Mouse (Mus musculus) embryonic facial prominence, embryonic 13.5 days (tissue): ENCODE measurements around the gene Trmt2a. TPM values are rescaled to one million over a fixed set of nuclear protein-coding genes. Genes with fewer than 3 reads are reported as not detected.
A peak's percentile ranks its signal among the peaks of the same experiment; 100 is the strongest.

Experiments
- ATAC-seq: fragments of 200-750 bp; cut with Nextera tagmentation; 2 replicates; pipeline ENCODE4 v1.8.0; 2017; ENCODE audit warnings: low read depth; ENCODE audit not compliant: insufficient number of reproducible peaks, insufficient read depth, low FRiP score, low TSS enrichment
- H3K27ac ChIP-seq: fragments of 300-500 bp; sonication (generic); 2 replicates; pipeline ENCODE4 v1.5.1; 2015; ENCODE audit warnings: moderate library complexity, mild to moderate bottlenecking, inconsistent platforms
- H3K27me3 ChIP-seq: fragments of 300-500 bp; sonication (generic); 2 replicates; pipeline ENCODE4 v1.6.1; 2015; ENCODE audit warnings: mild to moderate bottlenecking, inconsistent platforms
- H3K36me3 ChIP-seq: fragments of 300-500 bp; sonication (generic); 2 replicates; pipeline ENCODE4 v1.6.1; 2015; ENCODE audit warnings: mild to moderate bottlenecking, inconsistent platforms
- H3K4me1 ChIP-seq: fragments of 300-500 bp; sonication (generic); 2 replicates; pipeline ENCODE4 v1.6.1; 2015; ENCODE audit warnings: inconsistent platforms
- H3K4me2 ChIP-seq: fragments of 300-500 bp; sonication (generic); 2 replicates; pipeline ENCODE4 v1.6.1; 2015; ENCODE audit warnings: moderate library complexity, mild to moderate bottlenecking, inconsistent platforms
- H3K4me3 ChIP-seq: fragments of 300-500 bp; sonication (generic); 2 replicates; pipeline ENCODE4 v1.5.1; 2015; ENCODE audit warnings: mild to moderate bottlenecking, inconsistent platforms
- H3K9ac ChIP-seq: fragments of 300-500 bp; sonication (generic); 2 replicates; pipeline ENCODE4 v1.6.1; 2015; ENCODE audit warnings: mild to moderate bottlenecking, inconsistent platforms
- H3K9me3 ChIP-seq: fragments of 300-500 bp; sonication (generic); 2 replicates; pipeline ENCODE4 v1.6.1; 2016; ENCODE audit warnings: inconsistent platforms
- WGBS: fragments of 180-500 bp; shearing (Covaris S2); methylation state at CpG from one replicate; pipeline ENCODE4 v1.1.7; 2015; ENCODE audit warnings: mixed read lengths; 5-methylcytosine and 5-hydroxymethylcytosine counted together
- polyA plus RNA-seq: library from polyadenylated mRNA; unstranded; fragments of >200 nt; fragmentation: Nextera tagmentation; extraction: Ambion mirVana; gene quantifications from 2 replicates; pipeline ENCODE4 v1.2.1, GENCODE M21; 2015

Gene Trmt2a
- polyA plus RNA-seq, 1 experiment from 2014 or later: 110 TPM

GRCm38 (mm10) chr16:18218580-18218996 is 29.9 kb upstream of the Trmt2a start:
- WGBS: 67% methylated on average over 9 of the region's 9 CpGs
- ATAC-seq: no peak

GRCm38 (mm10) chr16:18220001-18220400 is 28.5 kb upstream of the Trmt2a start:
- no peak; the same call in 1 of the 2 replicates for ATAC-seq
- Histone ChIP-seq H3K27ac (no peak overlapping the region), H3K36me3 (peaks cover 42% of the 10 kb centered on the region), H3K9ac (peak overlapping the region; percentile 40), H3K4me1 (peaks cover 10% of the 10 kb centered on the region), H3K4me3 (no peak overlapping the region), H3K4me2 (no peak overlapping the region), H3K27me3 (no peaks in the 10 kb centered on the region), H3K9me3 (no peaks in the 10 kb centered on the region)
- 59% methylated on average over 8 of the region's 8 CpGs for WGBS

More at GRCm38 (mm10) chr16:18218580-18218996, 29.9 kb upstream of the Trmt2a start:
- Histone ChIP-seq H3K27me3 (no peaks in the 10 kb centered on the region), H3K27ac (no peak overlapping the region), H3K4me2 (no peak overlapping the region), H3K36me3 (peaks cover 28% of the 10 kb centered on the region), H3K9ac (no peak overlapping the region), H3K4me3 (no peak overlapping the region), H3K9me3 (no peaks in the 10 kb centered on the region), H3K4me1 (peaks cover 10% of the 10 kb centered on the region)

- Histone ChIP-seq H3K4me2 (no peak overlapping the region), H3K27me3 (no peaks in the 10 kb centered on the region), H3K4me1 (peaks cover 10% of the 10 kb centered on the region), H3K27ac (no peak overlapping the region), H3K9ac (no peak overlapping the region), H3K36me3 (peaks cover 52% of the 10 kb centered on the region), H3K9me3 (no peaks in the 10 kb centered on the region), H3K4me3 (no peak overlapping the region)
- ATAC-seq: no peak
- 88% methylated on average over 6 of the region's 6 CpGs for WGBS
Measured at GRCm38 (mm10) chr16:18220856-18221542, 27.5 kb upstream of the Trmt2a start.

- H3K9ac ChIP-seq: no peak overlapping the region
- WGBS: 76% methylated on average over 11 of the region's 11 CpGs
- H3K4me1 ChIP-seq: peaks cover 10% of the 10 kb centered on the region
- no peak overlapping the region for H3K4me3 ChIP-seq
- no peak for ATAC-seq
- H3K4me2 ChIP-seq: no peak overlapping the region
- no peak overlapping the region for H3K27ac ChIP-seq
- H3K9me3 ChIP-seq: no peaks in the 10 kb centered on the region
- no peaks in the 10 kb centered on the region for H3K27me3 ChIP-seq
- H3K36me3 ChIP-seq: peaks cover 57% of the 10 kb centered on the region
Measured at GRCm38 (mm10) chr16:18221543-18221898, 27.0 kb upstream of the Trmt2a start.

DNA sequence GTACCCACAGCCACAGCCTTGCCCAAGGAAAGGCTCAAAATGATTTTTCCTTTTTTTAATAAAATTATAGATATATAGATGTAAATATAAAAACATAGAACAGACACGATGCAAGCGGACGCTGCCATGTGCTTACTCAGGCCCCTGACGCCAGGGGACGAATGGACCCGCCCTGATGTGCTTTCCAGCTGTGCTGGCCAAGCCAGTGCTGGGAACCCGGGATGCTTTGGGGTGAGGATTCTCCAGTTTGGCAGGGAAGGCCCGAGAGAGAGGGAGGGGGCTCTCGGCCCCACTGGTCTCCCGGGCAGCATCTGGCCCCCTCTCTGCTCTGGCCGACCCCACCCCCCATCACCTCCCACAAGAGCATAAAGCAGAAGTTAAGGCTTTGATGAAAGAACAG is 26.3 kb upstream of the Trmt2a start:
- 85% methylated on average over 11 of the region's 11 CpGs for WGBS
- Histone ChIP-seq H3K4me1 (peaks cover 10% of the 10 kb centered on the region), H3K27ac (no peak overlapping the region), H3K36me3 (peaks cover 64% of the 10 kb centered on the region), H3K9me3 (no peaks in the 10 kb centered on the region), H3K4me3 (no peak overlapping the region), H3K27me3 (no peaks in the 10 kb centered on the region), H3K4me2 (no peak overlapping the region), H3K9ac (no peak overlapping the region)
- ATAC-seq: no peak

- no peaks in the 10 kb centered on the region for H3K9me3 ChIP-seq
- ATAC-seq: no peak
- H3K4me3 ChIP-seq: no peak overlapping the region
- H3K4me1 ChIP-seq: peaks cover 17% of the 10 kb centered on the region
- H3K27ac ChIP-seq: no peak overlapping the region
- WGBS: 96% methylated on average over 13 of the region's 13 CpGs
- H3K9ac ChIP-seq: no peak overlapping the region
- peaks cover 66% of the 10 kb centered on the region for H3K36me3 ChIP-seq
- H3K4me2 ChIP-seq: no peak overlapping the region
- H3K27me3 ChIP-seq: no peaks in the 10 kb centered on the region
Measured at GRCm38 (mm10) chr16:18227187-18227586, 21.3 kb upstream of the Trmt2a start.

- no peak overlapping the region for H3K27ac ChIP-seq
- peaks cover 58% of the 10 kb centered on the region for H3K36me3 ChIP-seq
- WGBS: 92% methylated on average over 20 of the region's 20 CpGs
- no peak overlapping the region for H3K4me2 ChIP-seq
- H3K27me3 ChIP-seq: no peaks in the 10 kb centered on the region
- no peak overlapping the region for H3K4me3 ChIP-seq
- peaks cover 17% of the 10 kb centered on the region for H3K4me1 ChIP-seq
- H3K9me3 ChIP-seq: no peaks in the 10 kb centered on the region
- H3K9ac ChIP-seq: no peak overlapping the region
- no peak for ATAC-seq
Measured at GRCm38 (mm10) chr16:18227897-18228422, 20.5 kb upstream of the Trmt2a start.

GRCm38 (mm10) chr16:18228856-18229255 is 19.6 kb upstream of the Trmt2a start:
- Histone ChIP-seq H3K4me2 (no peak overlapping the region), H3K9me3 (no peaks in the 10 kb centered on the region), H3K4me3 (no peak overlapping the region), H3K27me3 (no peaks in the 10 kb centered on the region), H3K27ac (no peak overlapping the region), H3K36me3 (peaks cover 49% of the 10 kb centered on the region), H3K4me1 (peaks cover 25% of the 10 kb centered on the region), H3K9ac (no peak overlapping the region)
- 86% methylated on average over 4 of the region's 4 CpGs for WGBS
- no peak for ATAC-seq

- no peak overlapping the region for H3K27ac ChIP-seq
- H3K4me2 ChIP-seq: no peak overlapping the region
- no peak overlapping the region for H3K4me3 ChIP-seq
- WGBS: 78% methylated on average over 11 of the region's 11 CpGs
- no peaks in the 10 kb centered on the region for H3K9me3 ChIP-seq
- ATAC-seq: no peak
- no peaks in the 10 kb centered on the region for H3K27me3 ChIP-seq
- H3K9ac ChIP-seq: 0 out of 2 replicates have a peak overlapping the region, but pooled peaks have one; percentile 3
- peaks cover 41% of the 10 kb centered on the region for H3K36me3 ChIP-seq
- peaks cover 31% of the 10 kb centered on the region for H3K4me1 ChIP-seq
Measured at GRCm38 (mm10) chr16:18229622-18230021, 18.9 kb upstream of the Trmt2a start.

GRCm38 (mm10) chr16:18230617-18231016 is 17.9 kb upstream of the Trmt2a start:
- ATAC-seq: no peak
- WGBS: 89% methylated on average over 6 of the region's 6 CpGs
- no peak overlapping the region for H3K4me2 ChIP-seq
- H3K4me1 ChIP-seq: peaks cover 31% of the 10 kb centered on the region
- H3K27ac ChIP-seq: no peak overlapping the region
- no peaks in the 10 kb centered on the region for H3K9me3 ChIP-seq
- H3K27me3 ChIP-seq: no peaks in the 10 kb centered on the region
- H3K36me3 ChIP-seq: peaks cover 31% of the 10 kb centered on the region
- H3K9ac ChIP-seq: no peak overlapping the region
- H3K4me3 ChIP-seq: no peak overlapping the region

DNA sequence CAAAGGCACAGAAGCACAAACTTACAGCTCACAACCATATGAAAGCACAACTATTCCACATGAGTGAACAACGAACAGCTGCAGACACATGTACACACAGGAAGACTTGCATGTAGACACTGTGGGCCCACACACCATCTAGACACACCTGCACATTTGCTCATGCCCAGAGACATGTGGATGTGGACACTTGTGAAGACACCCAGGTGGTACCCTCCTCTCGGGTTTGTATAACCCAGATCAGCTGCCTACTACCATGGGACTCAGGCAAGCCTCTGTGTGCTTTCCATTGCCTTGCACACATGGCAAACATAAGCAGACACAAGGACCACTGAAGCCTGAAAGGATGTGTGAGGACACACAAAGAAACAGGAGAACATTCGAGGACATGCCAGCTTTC is 17.4 kb upstream of the Trmt2a start:
- Histone ChIP-seq H3K4me3 (no peak overlapping the region), H3K9me3 (no peaks in the 10 kb centered on the region), H3K4me1 (peaks cover 36% of the 10 kb centered on the region), H3K27ac (no peak overlapping the region), H3K4me2 (no peak overlapping the region), H3K9ac (no peak overlapping the region), H3K36me3 (peaks cover 27% of the 10 kb centered on the region), H3K27me3 (no peaks in the 10 kb centered on the region)
- no peak for ATAC-seq
- 84% methylated on average over 3 of the region's 3 CpGs for WGBS

DNA sequence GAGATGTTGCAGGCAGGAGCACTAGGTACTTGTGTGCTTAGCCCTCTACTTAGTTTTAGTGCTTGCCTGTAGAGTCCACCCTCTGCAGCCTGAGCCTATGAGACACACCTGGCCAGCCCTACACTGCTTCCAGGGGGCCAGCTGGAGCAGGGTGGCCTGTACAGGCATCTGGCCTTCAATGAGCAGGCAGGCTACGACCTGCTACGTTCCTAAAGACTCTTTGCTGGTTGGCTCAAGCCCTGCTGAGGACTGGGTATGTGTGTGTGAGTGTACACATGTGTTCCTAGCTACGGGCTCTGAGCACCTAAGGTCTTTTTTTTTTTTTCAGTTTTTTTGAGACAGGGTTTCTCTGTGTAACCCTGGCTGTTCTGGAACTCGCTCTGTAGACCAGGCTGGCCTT is 17.0 kb upstream of the Trmt2a start:
- ATAC-seq: no peak
- Histone ChIP-seq H3K9ac (no peak overlapping the region), H3K4me2 (no peak overlapping the region), H3K9me3 (no peaks in the 10 kb centered on the region), H3K36me3 (peaks cover 23% of the 10 kb centered on the region), H3K4me3 (no peak overlapping the region), H3K27me3 (no peaks in the 10 kb centered on the region), H3K27ac (no peak overlapping the region), H3K4me1 (peaks cover 40% of the 10 kb centered on the region)
- WGBS: 85% methylated on average over 4 of the region's 4 CpGs
